9 mouse cellular contexts compared by ENCODE assay signal in the genomic region with DNA sequence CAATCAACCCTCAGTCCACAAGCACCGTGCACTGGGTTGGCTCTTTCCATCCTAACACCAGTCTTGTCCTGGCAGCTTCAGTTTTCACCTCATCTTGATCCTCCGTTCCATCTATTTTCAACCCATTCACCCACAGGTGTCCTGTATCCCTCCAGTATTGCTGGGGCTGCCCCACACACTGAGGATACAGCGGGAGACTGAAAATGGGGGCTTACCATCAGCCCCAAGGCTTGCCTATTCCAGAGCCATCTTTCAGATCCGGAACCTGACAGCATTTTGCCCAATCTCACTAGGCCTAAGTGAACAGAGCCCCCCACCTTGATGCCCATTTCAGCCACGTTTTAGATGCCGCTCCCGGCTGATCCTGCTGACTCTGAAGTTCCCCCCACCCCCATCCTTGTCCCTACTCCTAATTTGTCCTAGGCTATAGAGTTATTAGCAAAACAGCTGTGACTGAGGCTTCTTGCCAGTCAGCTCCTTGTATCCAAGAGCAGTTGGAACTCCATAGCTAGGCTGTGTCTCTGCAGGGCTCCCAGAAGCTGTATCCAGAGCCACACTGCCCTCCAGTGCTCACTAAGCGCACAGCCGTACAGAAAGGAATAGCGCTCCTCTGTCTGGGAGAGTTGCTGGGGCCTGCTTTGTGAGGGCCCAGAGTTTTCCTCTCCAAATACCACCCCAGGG. TPM values are rescaled to one million over a fixed set of nuclear protein-coding genes. Genes with fewer than 3 reads are reported as not detected.
A peak's percentile ranks its signal among the peaks of the same experiment; 100 is the strongest.
DNase-seq lines count a peak whose midpoint lies in the region; ATAC-seq lines count a peak whose summit lies in the region.
"Had no signal": no experiment of that assay in that cellular context is flagged by ENCODE, and none has a peak within 500 bp of the region (broad histone marks: within the 10 kb centered on the region; RNA-seq: fewer than 3 reads in every experiment).

No protein-coding gene starts in this region.

- no peaks in the 10 kb centered on the region for H3K27me3 ChIP-seq in hindbrain, embryonic 11.5 days (ENCODE audit: control insufficient read depth, insufficient read depth, low read length)
- H3K27me3 ChIP-seq in lung, embryonic 15.5 days = no peaks in the 10 kb centered on the region
- H3K27me3 ChIP-seq: liver, embryonic 15.5 days had no signal

- H3K9ac ChIP-seq in hindbrain, embryonic 11.5 days (ENCODE audit: low read depth, low read length) = no peak overlapping the region
- H3K9ac ChIP-seq in lung, embryonic 15.5 days = no peak overlapping the region
- H3K9ac ChIP-seq: liver, embryonic 15.5 days had no signal

- H3K4me2 ChIP-seq in hindbrain, embryonic 11.5 days (replicated peaks; ENCODE audit: low read depth, low read length) = no peak overlapping the region
- H3K4me2 ChIP-seq in lung, embryonic 15.5 days = no peak overlapping the region
- H3K4me2 ChIP-seq: liver, embryonic 15.5 days had no signal

- H3K4me3 ChIP-seq in hindbrain, embryonic 11.5 days (ENCODE audit: low read depth, low read length) = no peak overlapping the region
- H3K4me3 ChIP-seq in lung, embryonic 15.5 days = no peak overlapping the region
- H3K4me3 ChIP-seq: liver, embryonic 15.5 days had no signal

- H3K9me3 ChIP-seq in hindbrain, embryonic 11.5 days (ENCODE audit: control insufficient read depth, low read length) = no peaks in the 10 kb centered on the region
- no peaks in the 10 kb centered on the region for H3K9me3 ChIP-seq in lung, embryonic 15.5 days
- H3K9me3 ChIP-seq: liver, embryonic 15.5 days had no signal

- H3K36me3 ChIP-seq in hindbrain, embryonic 11.5 days (ENCODE audit: control insufficient read depth, insufficient read depth, low read length) = no peaks in the 10 kb centered on the region
- peaks cover 51% of the 10 kb centered on the region for H3K36me3 ChIP-seq in lung, embryonic 15.5 days
- H3K36me3 ChIP-seq: liver, embryonic 15.5 days had no signal

- peak; percentile 84 for DNase-seq in R1 (ENCODE audit: low read depth, low spot score)
- DNase-seq in cerebellum, postnatal 10 days = peak; percentile 86 to 89
- DNase-seq in frontal cortex, postnatal 14 days (ENCODE audit: low spot score in 2 of 2) = peak; percentile 63 to 70
- peak; percentile 77 for DNase-seq in hindbrain, embryonic 11.5 days (ENCODE audit: low spot score)
- DNase-seq in layer of hippocampus, adult 9-11 months = peak; percentile 87
- DNase-seq in right cerebral cortex, adult 18-20 months = peak; percentile 81
- DNase-seq in spleen, postnatal 14 days (ENCODE audit: low spot score in 2 of 2) = no peak

- H3K4me1 ChIP-seq in hindbrain, embryonic 11.5 days (replicated peaks; ENCODE audit: control insufficient read depth, insufficient read depth, low read length) = no peaks in the 10 kb centered on the region
- H3K4me1 ChIP-seq in lung, embryonic 15.5 days = peaks cover 44% of the 10 kb centered on the region
- H3K4me1 ChIP-seq: liver, embryonic 15.5 days had no signal

- WGBS in hindbrain, embryonic 11.5 days = 58% methylated on average over 10 of the region's 10 CpGs
- WGBS in lung, embryonic 15.5 days = 32% methylated on average over 10 of the region's 10 CpGs

- no peak overlapping the region for H3K27ac ChIP-seq in hindbrain, embryonic 11.5 days (ENCODE audit: low read depth, low read length)
- peak overlapping the region; percentile 88 for H3K27ac ChIP-seq in lung, embryonic 15.5 days
- H3K27ac ChIP-seq: liver, embryonic 15.5 days had no signal

- peak; percentile 73; the same call in 1 of the 2 replicates for ATAC-seq in hindbrain, embryonic 11.5 days (ENCODE audit: low FRiP score)
- ATAC-seq in lung, embryonic 15.5 days (ENCODE audit: borderline replicate concordance, extremely low read depth, low FRiP score, low TSS enrichment) = peak; percentile 87

RNA-seq across cellular contexts. Expression of a gene that starts 55.0 kb away (rescaled TPM):
- polyA plus RNA-seq in hindbrain, embryonic 11.5 days (2014; fragmentation: Nextera tagmentation; extraction: Ambion mirVana) = 27.7 and 31.7 TPM in 2 replicates
- polyA plus RNA-seq in lung, embryonic 15.5 days (2015; fragmentation: Nextera tagmentation; extraction: Ambion mirVana) = 89.1 and 98.1 TPM in 2 replicates

Comparison
In these comparisons a context has a peak if more than half of its experiments do, and no peak if none do; other contexts are left out.
1. DNase-seq: peak in R1 (single experiment), cerebellum, postnatal 10 days (2 of 2), frontal cortex, postnatal 14 days (2 of 2), hindbrain, embryonic 11.5 days (single experiment), layer of hippocampus, adult 9-11 months (single experiment) and right cerebral cortex, adult 18-20 months (single experiment); none in spleen, postnatal 14 days (0 of 2).